ENCODE assay signal across 8 mouse cellular contexts in genomic region chr6:36004701-36005100, GRCm38 (mm10).
DNase-seq lines count a peak whose midpoint lies in the region; ATAC-seq and TF ChIP-seq lines count a peak whose summit lies in the region.
"Had no signal": no experiment of that assay in that cellular context is flagged by ENCODE, and none has a peak within 500 bp of the region (broad histone marks: within the 10 kb centered on the region; RNA-seq: fewer than 3 reads in every experiment).

No protein-coding gene starts in this region.

- no peaks in the 10 kb centered on the region for H3K9me3 ChIP-seq in kidney, postnatal 0 days (replicated peaks; ENCODE audit: low read length)
- H3K9me3 ChIP-seq in ES-Bruce4 (replicated peaks; ENCODE audit: control insufficient read depth, insufficient read depth, low read length, poor library complexity, severe bottlenecking): no peaks in the 10 kb centered on the region
- no peaks in the 10 kb centered on the region for H3K9me3 ChIP-seq in embryonic facial prominence, embryonic 14.5 days (ENCODE audit: control insufficient read depth, low read length)
- H3K9me3 ChIP-seq: limb, embryonic 13.5 days had no signal

- H3K4me1 ChIP-seq in kidney, postnatal 0 days (replicated peaks; ENCODE audit: insufficient read depth, low read length): no peaks in the 10 kb centered on the region
- no peaks in the 10 kb centered on the region for H3K4me1 ChIP-seq in ES-Bruce4 (ENCODE audit: control insufficient read depth, insufficient read depth, low read length)
- H3K4me1 ChIP-seq in embryonic facial prominence, embryonic 14.5 days (ENCODE audit: control insufficient read depth, insufficient read depth, low read length): no peaks in the 10 kb centered on the region
- H3K4me1 ChIP-seq: limb, embryonic 13.5 days had no signal

- no peaks in the 10 kb centered on the region for H3K36me3 ChIP-seq in kidney, postnatal 0 days (ENCODE audit: insufficient read depth, low read length)
- H3K36me3 ChIP-seq in ES-Bruce4 (ENCODE audit: control insufficient read depth, insufficient read depth, low read length, poor library complexity, severe bottlenecking): no peaks in the 10 kb centered on the region
- no peaks in the 10 kb centered on the region for H3K36me3 ChIP-seq in embryonic facial prominence, embryonic 14.5 days (ENCODE audit: control insufficient read depth, insufficient read depth, low read length)
- H3K36me3 ChIP-seq: limb, embryonic 13.5 days had no signal

- no peak overlapping the region for H3K4me3 ChIP-seq in kidney, postnatal 0 days (replicated peaks; ENCODE audit: low read depth, low read length)
- no peak overlapping the region for H3K4me3 ChIP-seq in ES-Bruce4 (ENCODE audit: low read depth, low read length)
- no peak overlapping the region for H3K4me3 ChIP-seq in embryonic facial prominence, embryonic 14.5 days (ENCODE audit: low read depth, low read length)
- H3K4me3 ChIP-seq: limb, embryonic 13.5 days had no signal

- H3K9ac ChIP-seq in kidney, postnatal 0 days (ENCODE audit: low read depth, low read length): no peak overlapping the region
- no peak overlapping the region for H3K9ac ChIP-seq in ES-Bruce4 (ENCODE audit: low read depth, poor library complexity, severe bottlenecking)
- H3K9ac ChIP-seq in embryonic facial prominence, embryonic 14.5 days (ENCODE audit: low read depth, low read length): no peak overlapping the region
- H3K9ac ChIP-seq: limb, embryonic 13.5 days had no signal

- no peak for TF ChIP-seq POLR2A in ES-Bruce4 (IDR thresholded peaks at IDR 0.05; ENCODE audit: insufficient read depth, low read length)

- TF ChIP-seq CTCF in kidney, postnatal 0 days (IDR thresholded peaks at IDR 0.05; ENCODE audit: low read depth): peak; percentile 78
- TF ChIP-seq CTCF in ES-Bruce4 (IDR thresholded peaks at IDR 0.05; ENCODE audit: low read depth, low read length): peak; percentile 13

- no peak overlapping the region for H3K27ac ChIP-seq in kidney, postnatal 0 days
- H3K27ac ChIP-seq in ES-Bruce4 (ENCODE audit: insufficient read depth, low read length): no peak overlapping the region
- H3K27ac ChIP-seq in embryonic facial prominence, embryonic 14.5 days (replicated peaks; ENCODE audit: low read depth, low read length): no peak overlapping the region
- H3K27ac ChIP-seq: limb, embryonic 13.5 days had no signal

- peak; percentile 59; the same call in 1 of the 2 replicates for ATAC-seq in kidney, postnatal 0 days (replicated peaks; ENCODE audit: low FRiP score, low read depth)
- ATAC-seq in embryonic facial prominence, embryonic 14.5 days (ENCODE audit: low read depth): no peak

- DNase-seq in kidney, postnatal 0 days (ENCODE audit: low spot score): peak; percentile 69
- DNase-seq in kidney, adult 18-20 months: no peak
- DNase-seq in NIH3T3 (ENCODE audit: low read depth): peak; percentile 56
- DNase-seq in embryonic facial prominence, embryonic 14.5 days (ENCODE audit: low spot score): peak; percentile 65
- DNase-seq in lung, postnatal 25 days (ENCODE audit: low spot score): peak; percentile 14
- DNase-seq in T-cell, adult 2 months (ENCODE audit: low spot score): no peak

- 54% methylated on average over 1 of the region's 1 CpGs for WGBS in kidney, postnatal 0 days
- WGBS in embryonic facial prominence, embryonic 14.5 days: 43% methylated on average over 1 of the region's 1 CpGs

- H3K27me3 ChIP-seq in kidney, postnatal 0 days (ENCODE audit: insufficient read depth, low read length): no peaks in the 10 kb centered on the region
- no peaks in the 10 kb centered on the region for H3K27me3 ChIP-seq in ES-Bruce4 (ENCODE audit: control insufficient read depth, insufficient read depth, low read length, poor library complexity, severe bottlenecking)
- H3K27me3 ChIP-seq in embryonic facial prominence, embryonic 14.5 days (replicated peaks; ENCODE audit: control insufficient read depth, insufficient read depth, low read length): no peaks in the 10 kb centered on the region
- H3K27me3 ChIP-seq: limb, embryonic 13.5 days had no signal

- no peak for TF ChIP-seq EP300 in ES-Bruce4 (IDR thresholded peaks at IDR 0.05; ENCODE audit: insufficient read depth, low read depth, low read length)

- no peak overlapping the region for H3K4me2 ChIP-seq in kidney, postnatal 0 days (ENCODE audit: low read length)
- no peak overlapping the region for H3K4me2 ChIP-seq in embryonic facial prominence, embryonic 14.5 days (ENCODE audit: low read depth, low read length)
- H3K4me2 ChIP-seq: limb, embryonic 13.5 days had no signal

Comparison
In these comparisons a context has a peak if more than half of its experiments do, and no peak if none do; other contexts are left out.
1. DNase-seq: peak in kidney, postnatal 0 days (single experiment), NIH3T3 (single experiment), embryonic facial prominence, embryonic 14.5 days (single experiment) and lung, postnatal 25 days (single experiment); none in kidney, adult 18-20 months (single experiment) and T-cell, adult 2 months (single experiment).